Mouse (Mus musculus) ovary, postnatal 36 days (tissue): Measurements from ENCODE around the gene Sardh.

Experiments used
- DNase-seq: peaks from one replicate; pipeline ENCODE4 v3.0.0; 2022; ENCODE audit warnings: low spot score, mixed read lengths

Gene Sardh

DNA sequence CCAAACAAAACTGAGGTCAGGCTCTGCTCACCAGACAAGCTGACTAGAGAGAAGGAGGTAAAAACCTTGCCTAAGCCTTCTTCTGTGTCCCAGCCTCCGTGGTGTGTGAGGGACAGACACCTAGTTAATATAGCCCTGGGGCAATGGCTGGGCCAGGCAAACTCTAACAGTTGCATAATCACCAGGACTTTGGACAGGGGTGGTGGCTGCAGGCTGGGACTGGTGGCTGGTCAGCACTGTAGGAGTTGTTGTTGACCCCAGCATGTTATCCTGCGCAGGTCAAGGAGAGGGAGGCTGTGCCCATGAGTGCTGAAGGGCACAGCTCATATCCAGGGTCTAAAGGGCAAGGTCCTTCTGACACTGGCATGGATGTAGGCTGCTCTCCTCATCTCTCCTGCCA lies at the start of gene Sardh:
Gene Sardh (minus strand): TSS at position 127 of the 400 bp plus-strand sequence.
- no peak for DNase-seq

DNA sequence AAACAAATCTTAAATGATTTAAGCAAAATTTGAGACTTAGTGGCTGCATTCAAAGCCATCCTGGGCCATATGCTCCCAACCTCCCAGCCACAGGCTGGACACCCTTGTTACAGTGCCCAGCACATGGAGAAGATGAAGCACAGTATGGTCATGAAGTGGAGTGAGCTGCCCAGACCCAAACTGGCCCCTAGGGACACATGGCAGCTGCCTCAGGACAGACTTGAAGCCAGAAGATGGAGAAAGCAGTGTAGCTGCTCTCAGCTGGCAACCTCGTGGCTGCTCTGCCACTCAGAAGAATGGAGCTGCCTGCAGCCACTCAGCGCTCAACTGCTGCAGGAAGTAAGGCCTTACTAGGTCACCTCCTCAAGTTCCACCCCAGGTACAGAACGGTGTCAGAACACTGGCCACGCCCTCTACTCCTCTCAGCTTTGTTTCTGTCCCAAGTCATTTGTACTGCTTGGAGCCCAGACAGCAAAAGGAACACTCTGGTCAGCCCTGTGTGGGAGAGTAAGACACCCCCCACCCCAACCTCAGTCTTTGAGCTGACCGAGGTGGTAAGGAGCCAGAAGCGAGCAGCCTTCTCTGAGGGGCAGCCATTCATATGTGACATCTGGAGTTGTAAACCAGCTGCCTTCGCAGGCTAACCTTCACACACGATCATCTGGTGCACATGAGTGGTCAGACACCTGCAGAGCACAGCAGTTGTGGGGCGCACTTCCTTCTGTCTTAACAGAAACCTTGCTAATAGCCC lies 48.7 kb upstream of the Sardh start:
- DNase-seq = no peak

DNA sequence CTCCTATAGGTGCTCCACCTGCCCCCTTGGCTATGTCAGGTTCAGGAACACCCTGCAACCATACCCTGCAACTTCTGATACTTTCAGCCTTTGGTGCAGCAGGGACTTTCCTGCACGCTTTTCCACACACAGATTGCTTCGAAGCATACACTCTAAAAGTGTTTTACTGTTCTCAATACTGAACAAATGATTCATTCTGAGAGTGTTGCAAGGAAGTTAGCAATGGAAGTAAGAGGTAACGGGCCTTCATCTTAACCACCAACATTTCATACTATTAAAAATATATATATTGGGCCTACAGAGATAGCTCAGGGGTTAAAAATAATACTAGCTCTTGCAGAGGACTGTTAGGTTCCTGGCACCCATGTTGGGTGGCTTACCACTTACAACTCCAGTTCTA lies 46.6 kb upstream of the Sardh start:
- no peak for DNase-seq

DNA sequence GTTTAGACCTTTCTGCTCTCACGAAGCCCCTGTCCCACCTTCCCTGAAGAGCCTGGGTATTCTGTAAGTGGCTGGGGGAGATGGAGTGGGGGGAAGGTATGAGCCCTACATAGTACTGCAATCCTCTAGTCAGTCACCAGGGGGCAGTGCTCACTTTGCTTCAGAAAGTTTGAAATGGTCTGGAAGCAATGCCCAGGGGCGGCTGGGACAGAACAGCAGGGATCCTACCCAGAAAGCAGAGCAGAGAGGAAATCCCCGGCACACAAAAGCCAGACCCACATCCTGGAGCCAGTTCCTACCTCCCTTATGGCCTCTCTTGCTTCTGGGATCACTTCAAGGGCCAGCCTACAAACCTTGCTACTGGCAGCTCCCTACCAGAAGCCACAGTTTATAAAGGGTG lies 40.9 kb upstream of the Sardh start:
- DNase-seq = peak; percentile 74

DNA sequence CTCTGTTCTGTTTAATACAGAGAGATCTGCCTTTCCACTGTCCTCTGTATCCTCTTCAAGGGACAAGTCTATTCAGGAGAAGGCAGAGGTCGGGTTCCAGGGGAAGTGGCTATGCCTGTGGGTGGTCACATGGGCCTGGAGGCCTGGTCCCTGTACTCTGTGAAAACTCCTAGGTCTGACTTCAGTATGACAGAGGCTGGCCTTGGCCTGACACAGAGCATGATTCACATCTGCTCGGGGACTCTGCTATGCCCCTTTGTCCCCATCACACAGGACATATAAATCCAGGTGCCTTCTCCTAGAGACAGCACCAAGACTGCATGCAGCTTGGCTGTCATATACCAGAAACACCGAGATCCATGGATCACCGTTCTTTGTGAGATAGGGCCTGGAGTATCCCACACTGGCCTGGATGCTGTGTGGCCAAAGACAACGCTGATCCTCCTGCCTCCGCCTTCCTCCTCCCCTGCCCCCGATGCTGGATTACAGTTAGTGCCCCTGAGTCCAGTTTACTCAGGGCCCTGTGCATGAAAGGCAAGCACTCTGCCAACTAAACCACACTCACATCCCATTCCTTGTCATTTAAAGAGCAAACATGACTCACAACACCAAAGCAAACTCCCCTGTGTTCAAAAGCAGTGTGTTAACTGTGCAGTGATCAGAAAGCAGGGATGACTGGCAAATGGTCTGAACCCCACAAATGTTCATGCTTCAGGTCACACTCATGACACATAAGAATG lies 39.0 kb upstream of the Sardh start:
- no peak for DNase-seq

DNA sequence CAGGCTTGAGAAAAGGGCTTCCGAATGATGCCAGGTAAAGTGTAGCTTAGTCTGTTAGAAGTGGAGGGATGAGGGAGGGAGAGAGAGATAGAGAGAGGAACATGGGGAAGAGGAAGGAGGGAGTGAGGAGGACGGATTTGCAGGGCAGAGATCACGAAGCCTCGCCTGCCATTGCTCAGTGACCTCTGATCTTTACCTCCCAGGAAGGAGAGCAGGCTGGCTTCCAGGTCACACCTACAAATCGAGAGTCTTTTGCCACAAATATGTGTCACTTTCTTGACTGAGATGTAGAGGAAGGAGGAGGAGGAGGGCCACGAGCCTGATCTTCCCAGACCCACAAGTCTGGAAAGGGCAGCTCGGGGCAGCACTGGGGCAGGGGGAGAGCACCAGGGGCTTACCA lies 36.3 kb upstream of the Sardh start:
- no peak for DNase-seq

DNA sequence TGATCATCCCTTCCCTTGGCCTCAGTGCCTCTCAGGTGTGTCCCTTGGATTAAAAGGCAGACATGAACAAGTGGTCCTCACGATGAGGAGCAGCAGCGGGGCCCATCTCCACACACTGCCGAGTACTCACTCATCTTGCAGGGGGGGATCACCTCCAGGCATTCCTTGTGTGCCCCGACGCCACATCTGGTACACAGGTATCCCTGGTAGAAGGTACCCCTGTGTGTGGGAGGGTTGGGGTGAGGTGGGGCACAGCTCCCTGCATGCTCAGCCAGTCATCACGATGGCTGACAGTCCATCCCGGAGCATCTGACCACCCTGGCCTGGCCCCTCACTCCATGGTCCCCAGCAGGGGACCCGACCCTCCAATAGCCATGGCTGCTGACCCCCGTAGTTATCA lies 33.6 kb upstream of the Sardh start:
- DNase-seq = no peak

DNA sequence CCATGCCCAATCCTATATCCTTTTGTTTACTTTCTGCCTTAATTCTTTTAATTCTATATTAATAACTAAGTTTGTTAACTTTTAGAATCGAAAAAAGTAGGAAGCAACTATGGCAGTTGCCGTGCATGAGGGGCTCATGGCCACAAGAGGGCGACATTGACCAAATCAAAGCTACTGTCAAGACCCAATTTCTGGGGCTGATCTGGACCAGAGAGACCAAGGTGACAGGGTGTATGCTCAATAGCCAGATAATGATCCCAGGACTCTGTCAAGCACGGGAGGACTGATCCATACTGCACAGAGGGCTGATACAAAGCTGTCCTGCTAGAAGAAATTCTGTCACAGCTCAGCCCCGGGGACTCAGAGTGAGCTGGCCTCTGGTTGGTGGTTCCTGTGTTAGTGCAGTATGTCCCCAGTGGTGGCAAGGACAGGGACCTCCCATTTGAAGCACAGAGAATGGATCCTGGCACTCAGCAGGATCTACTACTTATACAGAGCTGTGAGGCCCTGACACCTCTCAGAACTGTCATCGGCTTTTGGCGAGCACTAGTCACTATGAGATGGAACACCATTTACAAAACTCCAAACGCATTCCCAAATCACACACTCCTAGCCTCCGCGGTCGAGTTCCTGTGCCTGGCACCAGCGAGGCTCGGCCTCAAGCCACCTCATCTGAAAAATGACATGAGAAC lies 32.9 kb upstream of the Sardh start:
- peak; percentile 62 for DNase-seq

DNA sequence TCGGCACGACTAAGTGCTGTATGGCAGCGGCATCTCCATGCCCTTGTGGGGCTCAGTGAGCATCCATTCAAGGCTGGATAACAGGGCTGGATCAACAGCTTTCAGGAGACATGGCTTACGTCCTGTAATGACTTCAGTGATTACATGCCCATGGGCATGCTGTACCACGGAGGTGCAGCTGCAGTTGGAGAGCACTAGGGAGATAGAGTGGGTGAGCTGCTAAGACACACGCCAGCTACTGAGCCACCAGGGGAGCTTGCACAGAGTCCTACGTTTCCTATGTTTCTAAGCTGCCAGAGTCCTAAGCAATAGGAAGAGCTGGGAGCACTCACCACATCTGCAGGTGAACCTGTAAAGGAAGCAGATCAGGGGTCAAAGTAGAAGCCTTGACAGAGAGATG lies 30.7 kb upstream of the Sardh start:
- no peak for DNase-seq

DNA sequence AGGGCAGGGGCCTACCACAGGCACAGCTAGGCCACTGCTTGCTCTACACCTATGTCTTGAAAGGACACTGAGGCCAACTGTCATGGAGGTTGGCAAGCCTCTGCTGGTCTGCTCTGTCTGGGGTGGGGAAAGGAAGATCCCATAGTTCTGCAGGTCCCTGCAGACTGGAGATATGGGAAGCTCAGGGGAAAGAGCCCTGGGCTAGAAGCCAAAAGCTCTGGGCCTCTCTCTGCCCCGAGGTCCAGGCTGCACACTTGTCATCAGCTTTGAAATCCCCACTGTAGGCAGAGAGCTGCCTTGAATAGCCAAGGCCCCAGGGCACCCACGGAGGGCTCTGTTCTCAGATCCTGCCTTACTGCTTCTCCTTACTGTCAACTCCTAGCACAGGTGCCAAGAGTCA lies 20.2 kb upstream of the Sardh start:
- no peak for DNase-seq

DNA sequence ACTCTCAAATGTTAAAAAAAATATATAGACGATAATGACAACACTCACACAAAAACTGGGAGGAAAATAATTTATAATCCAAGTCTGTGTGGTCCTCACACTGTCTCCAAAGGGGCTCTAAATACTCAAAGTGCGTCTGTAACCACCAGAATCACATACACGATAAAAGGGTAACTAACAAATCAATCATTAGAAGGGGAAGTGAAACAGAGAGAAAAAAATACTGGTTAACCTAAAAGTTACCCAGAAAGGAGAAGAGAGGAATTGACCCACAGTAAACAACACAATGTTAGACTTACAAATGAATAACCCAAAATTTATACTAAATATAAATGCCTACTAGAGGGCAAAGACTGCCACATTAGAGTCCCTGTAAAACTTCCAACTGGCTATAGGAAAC lies 17.7 kb upstream of the Sardh start:
- DNase-seq = no peak

DNA sequence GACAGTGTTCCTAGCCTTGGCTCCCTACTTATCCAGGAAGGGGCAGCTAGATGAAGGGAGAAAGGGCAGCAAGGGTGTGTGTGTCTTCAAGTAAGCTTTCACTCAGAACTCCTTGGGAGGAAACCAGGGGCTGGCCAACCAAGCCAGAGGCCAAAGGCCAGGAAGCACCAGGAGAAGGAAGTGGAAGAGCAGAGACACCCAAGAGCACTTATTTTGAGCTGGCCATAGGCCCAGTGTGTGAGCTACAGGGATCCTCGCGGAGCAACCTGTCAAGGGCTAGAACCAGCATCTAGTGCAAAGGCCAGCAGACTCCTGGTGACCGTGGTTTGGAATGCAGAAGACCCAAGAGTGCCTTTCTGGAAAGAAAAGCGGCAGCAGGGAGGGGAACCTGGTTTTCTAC lies 14.8 kb upstream of the Sardh start:
- no peak for DNase-seq

DNA sequence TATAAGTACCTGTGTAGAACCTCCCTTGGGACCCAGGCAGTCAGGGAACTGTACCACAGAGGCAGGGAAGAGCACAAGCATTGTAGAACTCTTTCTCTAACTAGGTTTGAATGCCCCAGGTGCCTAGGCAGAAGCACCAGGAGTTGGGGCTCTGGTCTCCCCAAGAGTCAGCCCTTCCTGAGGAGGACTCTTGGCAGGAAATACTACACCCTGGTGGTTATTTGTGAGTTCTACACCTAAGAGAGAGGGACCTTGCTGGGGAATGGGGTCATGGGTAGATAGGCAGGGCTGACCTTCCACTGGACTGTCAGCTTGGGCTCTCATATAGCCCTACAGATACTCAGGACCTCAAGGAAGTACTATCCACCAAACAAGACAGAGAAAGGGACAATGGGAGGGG lies 3.3 kb upstream of the Sardh start:
- no peak for DNase-seq

DNA sequence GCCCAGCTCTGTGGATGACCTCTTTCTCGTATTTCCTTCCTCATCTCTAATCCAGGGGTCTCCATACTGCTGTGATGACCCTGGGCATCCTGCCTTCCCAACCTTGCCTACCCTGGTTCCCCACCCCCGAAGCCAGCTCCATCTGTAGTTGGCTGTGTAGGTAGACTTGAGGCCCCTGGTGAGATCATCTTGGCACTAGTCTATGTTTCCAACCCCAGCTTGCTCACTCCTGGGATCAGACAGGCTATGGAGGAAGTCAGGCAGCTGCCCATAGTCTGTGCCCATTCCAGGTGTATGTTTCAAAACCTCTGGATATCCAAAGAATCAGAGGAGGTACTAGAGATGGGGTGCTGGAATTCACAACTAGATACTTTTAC lies 662 bp downstream of the Sardh start:
- no peak for DNase-seq

DNA sequence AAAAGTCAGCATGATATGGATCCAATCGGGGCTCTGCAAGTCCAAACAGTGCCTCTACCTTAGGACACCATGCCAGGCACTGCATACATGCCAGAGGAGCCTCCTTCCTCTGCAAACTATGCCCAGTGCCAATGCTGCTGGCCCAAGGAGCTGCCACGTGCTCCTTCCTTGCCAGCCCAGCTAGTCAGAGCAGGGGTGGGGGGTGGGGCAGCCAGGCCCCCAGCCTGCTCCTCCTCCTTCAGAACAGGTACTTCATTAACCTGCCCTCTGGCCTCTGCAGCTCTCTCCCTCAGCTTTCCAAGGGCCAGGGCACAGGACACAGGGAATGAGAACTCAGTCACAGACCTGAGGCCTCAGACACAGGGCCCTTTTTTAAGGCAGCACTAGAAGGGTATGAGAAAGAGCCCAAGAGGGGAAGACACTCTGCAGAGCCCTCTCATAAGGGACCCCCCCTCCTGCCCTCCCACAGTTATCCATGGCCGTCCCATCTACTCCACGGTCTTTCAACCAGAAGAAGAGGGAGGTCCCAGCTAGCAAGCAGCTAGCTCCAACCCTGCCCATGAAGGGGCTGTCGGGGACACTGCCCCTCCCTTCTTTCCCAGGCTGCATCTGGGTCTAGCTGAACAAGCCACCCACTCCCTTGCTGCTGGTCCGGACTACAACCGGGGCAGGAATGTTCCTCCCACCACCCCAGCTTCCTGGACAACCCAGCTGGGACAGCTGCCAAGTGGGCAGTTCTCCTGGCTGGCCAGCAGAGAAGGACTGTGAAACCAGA lies 1.2 kb downstream of the Sardh start:
- DNase-seq = peak; percentile 88

DNA sequence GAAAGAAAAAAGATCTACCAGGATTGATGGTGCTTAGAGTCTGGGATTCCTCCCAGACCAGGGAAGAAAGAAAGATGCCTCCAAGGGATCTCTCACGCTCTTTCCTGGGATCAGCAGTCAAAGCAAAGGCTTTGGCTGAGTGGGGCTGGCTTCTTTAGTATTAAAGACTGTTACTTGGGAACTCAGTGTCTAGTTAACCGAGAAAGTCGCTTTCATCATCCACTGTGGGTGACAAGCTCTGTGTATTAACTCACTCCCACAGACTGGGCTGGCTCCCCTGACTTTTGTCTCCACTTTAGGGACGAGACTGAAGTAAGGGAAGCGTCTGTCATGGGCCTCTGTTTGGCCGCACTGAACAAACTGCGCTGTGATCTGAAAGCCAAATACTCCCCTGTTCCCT lies 2.2 kb downstream of the Sardh start:
- DNase-seq = no peak

DNA sequence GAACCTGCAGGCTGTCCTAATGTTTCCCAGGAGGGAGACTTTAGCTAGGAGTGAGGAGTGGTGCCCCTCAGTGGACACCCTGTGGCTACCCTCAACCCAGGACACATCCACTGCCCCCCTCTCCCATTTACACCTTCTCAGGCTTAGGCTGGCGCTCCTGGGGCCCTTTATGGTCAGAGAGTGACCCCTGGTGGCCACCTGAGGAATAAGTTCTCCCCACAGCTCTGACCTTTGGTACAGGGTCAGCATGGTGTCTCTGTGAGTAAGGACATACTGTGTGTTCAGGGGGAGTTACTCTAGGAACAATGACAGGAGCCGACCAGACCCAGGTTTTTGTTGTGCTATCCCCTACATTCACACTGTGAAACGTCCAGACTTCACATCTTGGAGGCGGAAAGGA lies 10.8 kb downstream of the Sardh start:
- peak; percentile 61 for DNase-seq

DNA sequence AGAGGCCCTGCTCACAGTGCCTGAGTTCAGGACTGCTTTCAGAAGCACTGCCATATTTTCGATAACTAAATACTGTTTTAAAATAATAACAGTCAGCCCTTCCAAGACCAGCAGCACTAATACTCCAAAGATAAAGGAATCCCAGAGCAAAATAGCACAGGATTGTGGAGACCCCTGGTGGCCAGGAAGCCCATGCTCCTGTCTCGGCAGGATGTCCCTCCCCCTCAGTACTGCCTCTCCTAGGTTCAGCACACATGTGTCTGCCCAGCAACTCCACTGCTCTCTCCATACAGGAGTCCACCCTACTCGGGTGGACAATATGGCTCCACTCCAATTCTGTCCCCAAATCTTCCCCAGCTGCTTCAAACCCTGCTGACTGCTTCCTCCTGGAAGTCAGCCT lies 12.4 kb downstream of the Sardh start:
- DNase-seq = peak; percentile 72

DNA sequence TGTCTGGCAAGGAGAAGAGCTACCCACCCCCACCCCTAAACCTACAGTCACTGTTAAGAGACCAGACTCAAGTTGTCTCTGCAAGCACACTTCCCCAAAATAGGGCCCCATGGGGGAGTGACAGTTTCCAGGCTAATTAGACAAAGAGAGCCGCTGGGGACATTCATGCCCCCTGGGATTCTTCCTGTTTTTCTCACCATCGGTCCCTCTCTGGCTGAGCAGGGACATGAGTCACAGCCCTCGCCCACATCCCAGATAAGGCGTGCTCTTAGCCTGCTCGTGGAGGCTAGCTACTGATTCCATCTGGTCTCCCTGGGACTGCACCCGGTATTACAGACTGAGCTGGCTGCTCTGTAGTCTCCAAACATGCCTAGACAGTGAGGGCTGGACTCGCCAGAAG lies 15.8 kb downstream of the Sardh start:
- DNase-seq = no peak

DNA sequence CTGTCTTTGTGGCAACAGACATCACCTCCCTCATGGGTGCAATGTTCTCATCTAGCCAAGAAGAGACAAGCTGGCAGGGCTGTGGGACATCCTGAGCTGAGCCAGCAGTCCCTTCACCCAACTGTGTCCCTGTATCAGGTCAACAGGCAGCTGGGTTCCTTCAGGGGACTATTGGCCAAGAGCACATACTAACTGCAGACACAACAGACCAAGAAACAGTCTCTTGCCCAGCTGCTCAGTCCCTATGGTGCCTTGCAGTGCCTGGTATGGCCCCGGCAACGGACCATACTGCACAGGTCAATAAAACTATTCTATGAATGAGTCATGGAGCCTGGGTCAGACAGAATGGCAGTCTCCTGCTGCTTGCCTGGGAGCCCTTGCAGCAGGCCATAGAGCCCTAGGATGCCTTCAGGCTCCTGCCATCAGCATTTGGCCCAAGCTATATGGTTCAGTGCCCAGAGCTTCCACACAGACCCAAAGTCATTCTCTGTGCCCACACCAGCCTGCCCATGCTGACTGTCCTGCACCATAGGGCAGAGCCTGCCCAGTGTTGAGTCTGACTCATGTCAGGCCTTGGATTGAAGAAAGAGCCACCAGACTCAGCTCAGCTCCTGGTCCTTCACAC lies 18.5 kb downstream of the Sardh start:
- DNase-seq = no peak

DNA sequence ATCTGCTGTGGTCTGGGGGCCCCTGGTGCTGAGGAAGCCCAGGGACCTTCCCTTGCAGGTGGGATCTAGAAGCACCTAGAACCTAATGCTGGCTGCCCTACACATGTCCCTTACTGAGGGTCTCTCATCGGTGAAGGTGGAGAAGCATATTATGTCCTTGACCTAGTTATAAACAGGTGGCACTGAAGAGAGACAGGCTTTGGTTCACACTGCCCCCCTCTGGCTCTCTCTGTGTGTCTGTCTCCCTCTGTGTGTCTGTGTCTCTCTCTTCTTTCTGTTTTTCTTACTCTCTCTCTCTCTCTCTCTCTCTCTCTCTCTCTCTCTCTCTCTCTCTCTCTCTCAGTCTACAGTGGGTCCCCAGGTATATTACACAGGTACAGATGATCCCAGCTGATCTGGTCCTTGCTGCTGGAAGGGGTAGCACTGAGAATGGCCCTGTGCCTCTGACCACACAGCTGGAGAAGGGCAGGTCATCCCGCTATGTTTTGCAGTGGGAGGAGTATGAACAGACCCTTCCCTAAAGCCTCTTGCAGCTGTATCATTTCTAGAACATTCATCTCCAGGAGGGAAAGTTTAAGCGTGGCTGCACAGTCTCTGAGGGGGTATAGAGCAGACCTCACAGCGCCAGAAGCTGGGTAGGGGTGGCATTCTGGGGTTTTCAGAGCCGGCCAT lies 19.2 kb downstream of the Sardh start:
- DNase-seq = no peak
